Mouse (Mus musculus) testis, postnatal 10 days (tissue): ENCODE results near the gene Olfr898.

Experiments used
- DNase-seq: peaks from one replicate; pipeline ENCODE4 v3.0.0; 2021; ENCODE audit warnings: low spot score

Gene Olfr898

GRCm38 (mm10) chr9:38348111-38348510, at the start of gene Olfr898:
TSS of gene Olfr898 (plus strand) at chr9:38348411.
- no peak for DNase-seq

GRCm38 (mm10) chr9:38328760-38329159, 19.5 kb upstream of the Olfr898 start, which contains the start of gene Olfr25:
TSS of gene Olfr25 (plus strand) at chr9:38329060.
- DNase-seq: no peak

- DNase-seq: no peak
These were observed 18.4 kb downstream of the Olfr898 start, which contains the start of gene Olfr250 for GRCm38 (mm10) chr9:38366596-38366995. TSS of gene Olfr250 (plus strand) at chr9:38366896.

- DNase-seq: no peak
These were observed 28.6 kb downstream of the Olfr898 start, which contains the start of gene Olfr251 for GRCm38 (mm10) chr9:38376786-38377185. TSS of gene Olfr251 (plus strand) at chr9:38377086.

GRCm38 (mm10) chr9:38401398-38401797, 53.2 kb downstream of the Olfr898 start, which contains the start of gene Olfr147:
TSS of gene Olfr147 (plus strand) at chr9:38401698.
- no peak for DNase-seq
